Mouse (Mus musculus) midbrain, embryonic 11.5 days (tissue): ENCODE measurements at regions not wholly inside any gene's neighbourhood (a gene's known extent, or its start where the extent isn't known, plus 50 kb on each side); places are given as distances from the start of the nearest gene placed in this dataset.

Experiments
- ATAC-seq: fragments of 200-750 bp; cut with Nextera tagmentation; 2 replicates; pipeline ENCODE4 v1.8.0; 2017; ENCODE audit warnings: moderate TSS enrichment, moderate library complexity; ENCODE audit not compliant: low FRiP score
- DNase-seq: peaks from one replicate; pipeline ENCODE4 v3.0.0; 2015; ENCODE audit warnings: low spot score; ENCODE audit errors: missing footprints
- H3K27ac ChIP-seq: fragments of 300-500 bp; sonication (generic); 2 replicates; pipeline ENCODE4 v1.5.1; 2014; ENCODE audit warnings: low read depth, low read length
- H3K27me3 ChIP-seq: fragments of 300-500 bp; sonication (generic); 2 replicates; pipeline ENCODE4 v1.6.1; 2014; ENCODE audit warnings: mild to moderate bottlenecking, low read length, moderate library complexity, mixed read lengths; ENCODE audit not compliant: control insufficient read depth, insufficient read depth
- H3K36me3 ChIP-seq: fragments of 300-500 bp; sonication (generic); 2 replicates; pipeline ENCODE4 v1.6.1; 2014; ENCODE audit warnings: mild to moderate bottlenecking, low read length, moderate library complexity, mixed read lengths; ENCODE audit not compliant: control insufficient read depth, insufficient read depth
- H3K4me1 ChIP-seq: fragments of 300-500 bp; sonication (generic); 2 replicates; pipeline ENCODE4 v1.6.1; 2014; ENCODE audit warnings: low read length; ENCODE audit not compliant: control insufficient read depth, insufficient read depth
- H3K4me2 ChIP-seq: fragments of 300-500 bp; sonication (generic); 2 replicates; pipeline ENCODE4 v1.6.1; 2014; ENCODE audit warnings: mild to moderate bottlenecking, moderate library complexity
- H3K4me3 ChIP-seq: fragments of 300-500 bp; sonication (generic); 2 replicates; pipeline ENCODE4 v1.5.1; 2014; ENCODE audit warnings: low read depth, low read length
- H3K9ac ChIP-seq: fragments of 300-500 bp; sonication (generic); 2 replicates; pipeline ENCODE4 v1.6.1; 2014; ENCODE audit warnings: low read length
- H3K9me3 ChIP-seq: fragments of 300-500 bp; sonication (generic); 2 replicates; pipeline ENCODE4 v1.6.1; 2016; ENCODE audit warnings: low read length; ENCODE audit not compliant: control insufficient read depth
- WGBS: fragments of 180-500 bp; shearing (Covaris S2); extraction: QIAGEN DNeasy Blood & Tissue Kit; methylation state at CpG from one replicate; pipeline ENCODE4 v1.1.7; 2014; 5-methylcytosine and 5-hydroxymethylcytosine counted together

GRCm38 (mm10) chr13:84565644-84566532, 343.8 kb downstream of the Tmem161b start:
- DNase-seq (no peak), ATAC-seq (peak; percentile 72)
- Histone ChIP-seq H3K4me3 (no peak overlapping the region), H3K4me2 (no peak overlapping the region), H3K36me3 (no peaks in the 10 kb centered on the region), H3K9ac (no peak overlapping the region), H3K27me3 (no peaks in the 10 kb centered on the region), H3K4me1 (peaks cover 8% of the 10 kb centered on the region), H3K27ac (peak overlapping the region; percentile 3; the same call in 1 of the 2 replicates), H3K9me3 (no peaks in the 10 kb centered on the region)
- 73% methylated on average over 11 of the region's 11 CpGs for WGBS

GRCm38 (mm10) chr13:84566533-84566832, 344.4 kb downstream of the Tmem161b start:
- no peaks in the 10 kb centered on the region for H3K36me3 ChIP-seq
- H3K4me1 ChIP-seq: peaks cover 11% of the 10 kb centered on the region
- H3K4me3 ChIP-seq: no peak overlapping the region
- no peak for ATAC-seq
- H3K9ac ChIP-seq: no peak overlapping the region
- H3K4me2 ChIP-seq: no peak overlapping the region
- 0 out of 2 replicates have a peak overlapping the region, but pooled peaks have one; percentile 3 for H3K27ac ChIP-seq
- DNase-seq: no peak
- no peaks in the 10 kb centered on the region for H3K9me3 ChIP-seq
- WGBS: 82% methylated on average over 6 of the region's 6 CpGs
- H3K27me3 ChIP-seq: no peaks in the 10 kb centered on the region

- H3K4me3 ChIP-seq: no peak overlapping the region
- no peaks in the 10 kb centered on the region for H3K36me3 ChIP-seq
- no peak overlapping the region for H3K27ac ChIP-seq
- no peak for ATAC-seq
- no peak overlapping the region for H3K9ac ChIP-seq
- no peaks in the 10 kb centered on the region for H3K27me3 ChIP-seq
- no peak overlapping the region for H3K4me2 ChIP-seq
- no peaks in the 10 kb centered on the region for H3K9me3 ChIP-seq
- peaks cover 17% of the 10 kb centered on the region for H3K4me1 ChIP-seq
- no peak for DNase-seq
Measured at GRCm38 (mm10) chr13:84569371-84569770, 347.3 kb downstream of the Tmem161b start.

- no peaks in the 10 kb centered on the region for H3K9me3 ChIP-seq
- DNase-seq: no peak
- no peak overlapping the region for H3K9ac ChIP-seq
- no peak for ATAC-seq
- no peak overlapping the region for H3K4me2 ChIP-seq
- WGBS: 58% methylated on average over 2 of the region's 2 CpGs
- no peaks in the 10 kb centered on the region for H3K27me3 ChIP-seq
- H3K4me1 ChIP-seq: peaks cover 17% of the 10 kb centered on the region
- H3K36me3 ChIP-seq: no peaks in the 10 kb centered on the region
- no peak overlapping the region for H3K4me3 ChIP-seq
- H3K27ac ChIP-seq: peak overlapping the region; percentile 75
Measured at GRCm38 (mm10) chr13:84570206-84570605, 348.1 kb downstream of the Tmem161b start.

- 6% methylated on average over 10 of the region's 10 CpGs for WGBS
- Histone ChIP-seq H3K4me2 (peak overlapping the region; percentile 24; the same call in 1 of the 2 replicates), H3K4me3 (no peak overlapping the region), H3K4me1 (peaks cover 17% of the 10 kb centered on the region), H3K9ac (no peak overlapping the region), H3K36me3 (no peaks in the 10 kb centered on the region), H3K9me3 (no peaks in the 10 kb centered on the region), H3K27ac (peak overlapping the region; percentile 75), H3K27me3 (no peaks in the 10 kb centered on the region)
- DNase-seq: peak; percentile 96
- ATAC-seq: peak; percentile 97
Measured at GRCm38 (mm10) chr13:84570984-84571844, 349.1 kb downstream of the Tmem161b start.

GRCm38 (mm10) chr13:84571845-84572193, 349.7 kb downstream of the Tmem161b start:
- no peaks in the 10 kb centered on the region for H3K36me3 ChIP-seq
- H3K4me3 ChIP-seq: no peak overlapping the region
- 45% methylated on average over 3 of the region's 3 CpGs for WGBS
- DNase-seq (peak; percentile 93), ATAC-seq (peak; percentile 65)
- no peaks in the 10 kb centered on the region for H3K27me3 ChIP-seq
- no peaks in the 10 kb centered on the region for H3K9me3 ChIP-seq
- peak overlapping the region; percentile 75 for H3K27ac ChIP-seq
- no peak overlapping the region for H3K9ac ChIP-seq
- peaks cover 17% of the 10 kb centered on the region for H3K4me1 ChIP-seq
- H3K4me2 ChIP-seq: no peak overlapping the region

GRCm38 (mm10) chr13:84572231-84572630, 350.1 kb downstream of the Tmem161b start:
- DNase-seq (no peak), ATAC-seq (no peak)
- H3K27me3 ChIP-seq: no peaks in the 10 kb centered on the region
- no peaks in the 10 kb centered on the region for H3K9me3 ChIP-seq
- H3K4me1 ChIP-seq: peaks cover 17% of the 10 kb centered on the region
- 85% methylated on average over 2 of the region's 2 CpGs for WGBS
- no peak overlapping the region for H3K9ac ChIP-seq
- H3K36me3 ChIP-seq: no peaks in the 10 kb centered on the region
- H3K27ac ChIP-seq: peak overlapping the region; percentile 75
- no peak overlapping the region for H3K4me3 ChIP-seq
- H3K4me2 ChIP-seq: no peak overlapping the region

GRCm38 (mm10) chr13:84596585-84597142, 374.6 kb downstream of the Tmem161b start:
- DNase-seq: peak; percentile 35
- Histone ChIP-seq H3K9me3 (no peaks in the 10 kb centered on the region), H3K36me3 (no peaks in the 10 kb centered on the region), H3K9ac (no peak overlapping the region), H3K27me3 (no peaks in the 10 kb centered on the region), H3K4me2 (no peak overlapping the region), H3K4me1 (no peaks in the 10 kb centered on the region), H3K27ac (no peak overlapping the region), H3K4me3 (no peak overlapping the region)
- no peak for ATAC-seq

- 76% methylated on average over 1 of the region's 1 CpGs for WGBS
- Histone ChIP-seq H3K9me3 (no peaks in the 10 kb centered on the region), H3K27ac (no peak overlapping the region), H3K4me2 (no peak overlapping the region), H3K27me3 (no peaks in the 10 kb centered on the region), H3K4me1 (no peaks in the 10 kb centered on the region), H3K36me3 (no peaks in the 10 kb centered on the region), H3K4me3 (no peak overlapping the region), H3K9ac (no peak overlapping the region)
- DNase-seq (peak; percentile 33), ATAC-seq (no peak)
Measured at GRCm38 (mm10) chr13:84602612-84603011, 380.5 kb downstream of the Tmem161b start.
